Mouse (Mus musculus) heart, adult 11 months (tissue): ENCODE results near the gene Hmgb1.

Source experiments
- DNase-seq: peaks from one replicate; pipeline ENCODE4 v3.0.0; 2022

Hmgb1 gene

GRCm38 (mm10) chr5:149051571-149052420 is 132.5 kb downstream of the Hmgb1 start:
- DNase-seq, result peak; percentile 99

GRCm38 (mm10) chr5:149051194-149051570 is 133.1 kb downstream of the Hmgb1 start:
- no peak for DNase-seq

DNA sequence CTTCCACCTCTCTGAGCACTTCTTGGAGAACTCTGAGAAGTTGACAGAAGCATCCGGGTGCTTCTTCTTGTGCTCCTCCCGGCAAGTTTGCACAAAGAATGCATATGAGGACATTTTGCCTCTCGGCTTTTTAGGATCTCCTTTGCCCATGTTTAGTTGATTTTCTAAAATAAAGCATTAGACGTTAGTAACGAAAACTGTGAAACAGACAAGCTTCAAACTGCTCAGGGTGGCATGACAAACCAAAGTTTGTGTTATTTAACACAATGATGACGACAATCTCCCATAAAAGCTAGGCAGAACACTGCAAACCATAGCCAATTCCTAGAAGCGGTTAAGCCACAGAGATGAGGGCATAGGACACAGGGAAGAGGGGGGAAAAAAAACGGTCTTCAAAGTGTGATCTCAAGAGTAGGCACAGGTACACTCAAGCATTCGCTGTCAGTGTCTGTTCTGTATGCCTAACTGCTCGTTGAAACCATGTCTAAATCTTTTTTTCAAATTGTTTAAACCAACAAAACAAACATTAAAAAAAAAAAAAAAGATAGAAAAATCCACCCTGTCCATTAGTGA is 133.6 kb downstream of the Hmgb1 start:
- DNase-seq, result peak; percentile 67

DNA sequence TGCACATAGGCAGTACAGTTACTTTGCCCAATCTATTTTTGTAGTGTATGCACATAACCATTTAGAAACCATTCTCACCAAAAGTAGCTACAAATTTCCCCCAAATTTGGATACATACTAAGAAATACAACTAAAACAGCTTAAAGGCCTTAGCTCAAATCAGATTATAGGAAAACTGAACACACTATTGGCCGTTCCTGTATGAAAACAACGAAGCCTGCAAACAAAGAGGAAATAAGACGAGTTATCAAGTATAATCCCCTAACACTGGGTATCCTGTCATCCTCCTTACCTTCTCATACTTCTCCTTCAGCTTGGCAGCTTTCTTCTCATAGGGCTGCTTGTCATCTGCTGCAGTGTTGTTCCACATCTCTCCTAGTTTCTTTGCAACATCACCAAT is 134.9 kb downstream of the Hmgb1 start:
- no peak for DNase-seq

GRCm38 (mm10) chr5:149048961-149049360 is 135.3 kb downstream of the Hmgb1 start:
- no peak for DNase-seq

DNA sequence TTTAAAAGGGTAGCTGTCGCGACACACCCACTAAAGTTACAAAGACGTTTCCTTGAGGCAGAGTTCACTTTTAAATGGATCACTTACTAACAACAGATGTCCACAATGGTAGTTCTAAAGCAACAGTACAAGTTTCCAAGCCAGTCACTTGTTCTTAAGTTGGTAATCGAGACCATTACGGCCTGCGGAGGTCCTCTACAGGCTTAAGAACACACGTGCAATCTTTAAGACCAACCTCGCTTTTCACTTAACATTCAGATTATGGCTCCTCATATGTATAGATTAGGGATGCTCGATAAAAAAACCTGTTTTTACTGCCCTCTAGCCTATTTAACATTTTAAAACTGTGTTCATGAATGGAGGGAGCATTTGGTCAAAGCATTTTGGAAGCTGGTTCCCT is 137.6 kb downstream of the Hmgb1 start:
- DNase-seq, result no peak

DNA sequence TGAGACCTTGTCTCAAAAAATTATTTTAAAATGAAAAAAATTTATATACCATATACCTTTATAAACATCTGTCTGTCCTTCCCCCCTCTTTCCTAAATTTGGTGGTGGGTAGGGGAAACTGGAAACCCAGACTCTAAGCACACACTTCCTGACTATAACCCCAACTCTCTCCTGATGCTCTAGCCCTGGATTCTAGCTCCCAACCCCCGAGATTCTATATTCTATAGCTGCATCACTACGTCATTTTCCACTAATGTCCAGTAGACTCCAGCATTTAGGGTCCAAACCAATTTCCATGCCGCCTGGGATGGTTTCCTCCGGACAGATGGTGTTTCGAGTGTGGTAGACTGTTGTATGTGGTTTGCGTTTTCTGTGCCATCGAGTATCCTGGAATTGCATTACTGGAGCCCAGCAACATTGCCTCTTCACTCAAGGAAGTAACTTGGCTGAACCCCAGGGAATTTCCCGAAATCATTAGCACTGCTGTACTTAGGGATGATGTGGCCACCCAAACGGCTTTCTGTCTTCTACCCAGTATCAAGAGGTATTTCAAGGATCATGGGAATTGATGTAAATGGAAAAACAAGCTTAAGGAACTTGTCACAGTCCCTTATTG is 138.7 kb downstream of the Hmgb1 start:
- DNase-seq, result no peak

GRCm38 (mm10) chr5:149045054-149045453 is 139.2 kb downstream of the Hmgb1 start:
- no peak for DNase-seq

- no peak for DNase-seq
These were observed 140.2 kb downstream of the Hmgb1 start for GRCm38 (mm10) chr5:149044067-149044466.

DNA sequence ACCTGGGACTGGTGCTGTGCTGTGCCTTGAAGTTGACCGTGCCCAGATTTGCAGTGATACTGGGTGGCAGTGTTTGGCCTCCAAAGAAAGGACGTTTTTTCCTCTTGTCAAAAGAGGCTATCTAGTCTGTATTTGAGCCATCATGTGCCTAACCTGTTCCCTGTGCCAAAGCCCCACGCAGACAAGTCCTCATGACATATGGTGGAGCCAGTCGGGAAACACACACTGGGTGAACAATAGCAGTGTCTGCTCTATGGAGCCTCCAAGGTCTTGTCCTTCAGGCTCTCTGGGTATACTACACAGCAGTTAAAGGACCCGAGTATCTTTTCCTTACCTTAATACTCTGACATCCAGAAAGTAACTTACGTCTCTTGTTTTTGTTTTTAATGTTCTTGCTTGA is 141.0 kb downstream of the Hmgb1 start:
- peak; percentile 62 for DNase-seq

DNA sequence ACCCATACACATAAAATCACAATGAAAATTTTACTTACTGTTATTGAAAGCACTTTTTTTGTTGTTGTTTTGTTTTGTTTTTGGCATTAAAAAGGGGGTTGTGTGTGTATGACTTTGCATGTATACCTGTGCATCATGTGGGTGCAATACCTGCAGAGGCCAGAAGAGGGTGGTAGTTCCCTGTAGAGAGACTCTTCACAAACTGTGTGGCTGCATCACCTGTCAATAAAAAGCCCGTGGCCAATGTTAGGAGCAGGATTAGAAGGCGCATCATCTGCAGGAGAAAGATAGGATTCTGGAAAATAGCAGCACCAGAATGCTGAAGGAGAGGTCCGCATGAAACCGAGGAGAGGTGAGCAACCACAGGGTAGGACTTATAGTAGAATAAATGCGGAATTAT is 144.5 kb downstream of the Hmgb1 start:
- DNase-seq, result peak; percentile 87

DNA sequence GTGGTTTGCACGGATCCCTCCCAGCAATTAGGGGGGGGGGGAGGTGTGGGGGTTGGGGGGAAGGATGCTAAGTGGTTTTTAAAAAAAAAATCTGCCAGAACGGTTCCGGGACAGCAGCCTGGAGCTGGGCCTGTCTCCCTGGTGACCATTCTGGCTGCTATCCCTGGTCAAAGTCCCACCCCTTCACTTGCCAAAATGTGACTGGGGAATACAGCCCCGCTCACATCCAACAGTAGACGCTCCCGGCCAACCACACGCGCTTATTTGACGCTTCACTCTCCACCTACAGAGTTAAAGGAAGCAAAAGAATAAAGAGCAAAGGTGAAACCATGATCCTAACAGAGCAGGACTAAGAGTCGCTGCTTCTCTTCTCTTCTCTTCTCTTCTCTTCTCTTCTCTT is 146.6 kb downstream of the Hmgb1 start:
- peak; percentile 96 for DNase-seq

DNA sequence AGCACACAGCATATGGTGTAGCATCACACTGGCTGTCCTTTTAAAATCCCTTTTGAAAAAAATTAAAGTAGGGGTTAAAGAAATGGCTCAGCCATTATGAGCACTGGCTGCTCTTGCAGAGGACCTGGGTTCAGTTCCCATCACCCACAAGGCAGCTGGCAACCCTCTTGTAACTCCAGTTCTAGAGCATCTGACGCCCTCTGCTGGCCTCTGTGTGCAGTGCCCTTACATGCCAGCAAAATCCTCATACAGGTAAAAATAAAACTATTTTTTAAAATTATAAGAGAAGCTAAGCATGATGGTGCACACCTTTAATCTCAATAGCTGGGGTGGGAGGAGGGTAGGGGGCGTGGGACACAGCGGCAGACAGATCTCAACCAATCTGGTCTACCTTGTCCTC is 147.4 kb downstream of the Hmgb1 start:
- DNase-seq, result no peak

DNA sequence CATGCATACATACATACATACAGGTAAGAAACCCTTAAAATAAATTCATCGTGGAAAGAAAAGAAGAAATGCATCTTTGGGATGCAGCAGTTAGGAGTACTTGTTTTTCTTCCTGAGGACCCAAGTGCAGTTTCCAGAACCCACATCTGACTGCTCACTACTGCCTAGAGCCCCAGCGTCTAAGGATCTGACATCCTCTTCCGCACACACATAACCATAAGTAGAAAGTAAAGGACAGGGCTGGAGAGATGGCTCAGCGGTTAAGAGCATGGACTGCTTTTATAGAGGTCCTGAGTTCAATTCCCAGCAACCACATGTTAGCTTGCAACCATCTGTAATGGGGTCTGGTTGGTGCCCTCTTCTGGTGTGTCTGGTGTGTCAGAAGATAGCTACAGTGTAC is 151.9 kb downstream of the Hmgb1 start:
- DNase-seq, result peak; percentile 66

DNA sequence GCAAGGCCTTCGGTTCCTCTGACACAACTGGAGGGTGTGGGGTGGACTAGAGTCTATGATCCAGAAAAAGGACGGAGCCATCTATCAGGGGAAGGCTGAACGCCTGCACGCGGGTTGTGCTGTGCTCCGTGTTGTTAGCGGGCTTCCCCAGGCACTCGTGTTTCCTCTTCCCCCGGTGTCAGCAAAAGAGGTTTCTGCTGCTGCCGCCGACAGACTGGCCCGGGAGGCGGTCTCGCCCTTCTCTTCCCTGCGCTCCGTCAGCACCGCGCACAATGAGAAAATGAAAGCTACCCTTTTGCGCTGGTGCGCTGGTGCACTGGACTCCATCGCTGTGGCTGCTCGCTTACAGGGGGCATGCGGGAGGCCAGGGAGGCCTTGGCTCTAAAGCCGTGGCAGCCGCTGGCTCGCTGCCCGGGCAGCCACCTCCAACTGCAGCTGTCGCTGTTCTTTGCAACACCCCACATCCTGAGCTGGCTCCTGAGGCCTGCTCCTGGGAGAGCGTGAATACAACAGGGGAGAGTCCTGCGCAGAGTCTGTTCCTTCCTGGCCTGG is 153.0 kb downstream of the Hmgb1 start:
- peak; percentile 98 for DNase-seq

DNA sequence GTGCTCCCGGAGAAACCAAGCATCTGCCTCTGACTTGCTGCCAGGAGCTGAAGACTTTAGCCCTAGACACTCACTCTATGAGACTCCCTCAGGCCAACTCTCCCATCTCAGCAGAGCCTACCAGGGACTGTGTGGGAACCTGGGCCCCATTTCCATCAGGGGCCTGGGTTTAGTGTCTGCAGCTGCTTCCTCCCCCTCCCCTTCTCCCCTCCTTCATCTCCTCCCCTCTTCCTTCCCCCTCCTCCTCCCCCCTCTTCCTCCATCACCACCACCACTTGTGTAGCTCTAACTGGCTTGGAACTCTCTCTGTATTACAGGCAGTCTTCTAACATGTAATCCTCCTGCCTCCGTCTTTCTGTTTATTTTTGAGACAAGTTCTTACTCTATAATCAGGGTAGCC is 154.2 kb downstream of the Hmgb1 start:
- DNase-seq, result peak; percentile 76

DNA sequence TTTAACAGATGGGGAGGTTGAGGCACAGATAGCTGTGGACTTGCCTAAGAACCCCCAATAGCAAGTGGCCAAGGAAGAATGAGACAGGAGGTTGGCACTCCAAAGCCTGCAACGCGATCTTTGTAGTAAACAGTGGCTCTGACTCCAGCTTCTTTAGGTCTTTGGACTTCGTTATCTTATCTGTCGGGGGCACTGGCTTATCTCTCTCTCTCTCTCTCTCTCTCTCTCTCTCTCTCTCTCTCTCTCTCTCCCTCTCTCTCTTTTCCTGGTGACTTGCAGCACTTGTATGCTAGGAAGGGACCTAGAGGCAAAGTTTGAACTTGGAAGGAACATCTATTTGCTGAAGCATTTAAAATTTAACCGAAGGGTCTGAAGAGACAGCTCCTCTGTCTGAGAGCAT is 155.9 kb downstream of the Hmgb1 start:
- no peak for DNase-seq

- peak; percentile 67 for DNase-seq
These were observed 156.9 kb downstream of the Hmgb1 start for GRCm38 (mm10) chr5:149027389-149027788.

DNA sequence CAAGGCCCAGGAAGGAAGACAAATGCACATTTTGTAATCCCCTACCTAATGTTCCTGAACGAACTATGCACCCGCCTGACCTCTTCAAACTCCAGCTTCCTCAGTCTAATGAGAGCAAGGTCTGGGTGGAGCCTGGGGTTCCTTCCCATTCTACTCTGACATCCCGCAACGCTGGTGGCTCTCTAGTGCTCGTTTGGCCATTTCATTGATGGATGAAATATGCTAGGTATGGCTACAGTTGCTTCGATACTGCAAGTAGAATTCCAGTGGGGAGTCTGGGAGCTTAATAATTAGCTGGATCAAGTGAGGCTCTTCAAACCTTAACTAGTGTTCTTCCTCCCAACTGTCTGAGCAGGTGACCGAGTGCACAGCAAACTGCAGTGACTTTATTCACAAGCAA is 163.2 kb downstream of the Hmgb1 start:
- DNase-seq, result no peak

DNA sequence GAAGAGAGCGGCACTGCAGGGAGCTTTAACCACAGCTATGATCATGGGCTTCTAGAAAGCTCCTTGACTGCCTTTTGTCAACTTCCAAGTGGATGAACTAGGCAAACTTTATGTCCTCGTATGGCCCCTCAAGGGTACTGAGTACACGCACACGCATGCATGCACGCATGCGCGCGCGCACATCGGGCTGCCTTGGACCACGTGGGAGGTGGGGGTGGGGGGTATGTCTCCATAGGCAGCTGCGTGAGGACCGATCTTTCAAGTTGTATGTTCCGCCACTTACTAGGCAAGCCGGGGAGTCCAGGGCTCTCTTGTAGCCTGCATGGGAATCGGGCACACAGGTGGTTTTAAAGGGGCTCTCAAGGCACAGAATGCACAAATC is 163.6 kb downstream of the Hmgb1 start:
- DNase-seq, result no peak

- DNase-seq, result peak; percentile 91
These were observed 164.1 kb downstream of the Hmgb1 start for GRCm38 (mm10) chr5:149020059-149020680.

GRCm38 (mm10) chr5:149017666-149018415 is 166.4 kb downstream of the Hmgb1 start:
- no peak for DNase-seq

DNA sequence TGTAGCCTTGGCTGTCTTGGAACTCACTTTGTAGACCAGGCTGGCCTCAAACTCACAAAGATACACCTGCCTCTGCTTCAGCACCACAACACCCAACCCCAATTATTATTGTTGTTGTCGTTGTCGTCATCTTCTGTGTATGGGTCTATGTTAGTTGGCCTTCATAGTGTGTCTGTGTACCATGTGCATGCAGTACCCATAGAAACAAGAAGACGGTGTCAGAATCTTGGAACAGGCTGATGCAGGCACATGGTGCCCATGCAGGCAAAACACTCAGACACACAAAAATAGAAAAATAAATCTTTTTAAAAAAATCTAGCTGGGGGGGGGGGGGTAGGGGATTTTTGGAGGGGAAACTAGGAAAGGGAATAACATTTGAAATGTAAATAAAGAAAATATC is 167.1 kb downstream of the Hmgb1 start:
- DNase-seq, result peak; percentile 69
